Mouse (Mus musculus) MEL (cell line): ENCODE results near the gene Gapdh. TPM values are rescaled to one million over a fixed set of nuclear protein-coding genes. Genes with fewer than 3 reads are reported as not detected.

Experiments
- DNase-seq: peaks from one replicate; pipeline ENCODE4 v3.0.0; 2011; ENCODE audit warnings: low read depth, low spot score
- H3K27ac ChIP-seq: 2 replicates; pipeline ENCODE4 v1.5.1; 2012; ENCODE audit warnings: low read depth, mild to moderate bottlenecking, control low read depth, low read length, moderate library complexity; ENCODE audit not compliant: control insufficient read depth
- H3K27me3 ChIP-seq, 2 experiments: fragments of 150-350 bp in 1 of 2; sonication (generic) in 1 of 2; 2 replicates each; pipeline ENCODE4 v1.6.1; 2012; ENCODE audit warnings: low read length in 2 of 2, mild to moderate bottlenecking in 2 of 2, improper control_type of control experiment in 1 of 2, moderate library complexity in 1 of 2; ENCODE audit not compliant: insufficient read depth in 2 of 2, control insufficient read depth in 1 of 2
- H3K36me3 ChIP-seq, 2 experiments: 2 replicates each; pipeline ENCODE4 v1.6.1; 2012 to 2014; ENCODE audit warnings: low read length in 2 of 2, improper control_type of control experiment in 1 of 2, inconsistent platforms in 1 of 2, mild to moderate bottlenecking in 1 of 2; ENCODE audit not compliant: insufficient read depth in 2 of 2, control insufficient read depth in 1 of 2
- H3K4me1 ChIP-seq, 2 experiments: fragments of 150-350 bp in 1 of 2; sonication (generic) in 1 of 2; 2 replicates each; pipeline ENCODE4 v1.6.1; 2012; ENCODE audit warnings: low read length in 2 of 2, improper control_type of control experiment in 1 of 2, mild to moderate bottlenecking in 1 of 2; ENCODE audit not compliant: insufficient read depth in 2 of 2, control insufficient read depth in 1 of 2
- H3K4me3 ChIP-seq, 2 experiments: fragments of 150-350 bp in 1 of 2; sonication (generic) in 1 of 2; 2 replicates each; pipeline ENCODE4 v1.5.1; 2012; ENCODE audit warnings: low read depth in 2 of 2, low read length in 2 of 2, mild to moderate bottlenecking in 2 of 2, moderate library complexity in 2 of 2, control low read depth in 1 of 2, improper control_type of control experiment in 1 of 2; ENCODE audit not compliant: control insufficient read depth in 1 of 2, insufficient read depth in 1 of 2
- H3K79me2 ChIP-seq: 2 replicates; pipeline ENCODE4 v1.6.1; 2012; ENCODE audit warnings: mild to moderate bottlenecking, low read length, moderate library complexity; ENCODE audit not compliant: control insufficient read depth, poor library complexity, insufficient read depth
- H3K9ac ChIP-seq: 2 replicates; pipeline ENCODE4 v1.6.1; 2012; ENCODE audit warnings: low read depth, mild to moderate bottlenecking, control low read depth, low read length, moderate library complexity; ENCODE audit not compliant: control insufficient read depth, poor library complexity, severe bottlenecking
- H3K9me3 ChIP-seq: fragments of 150-350 bp; sonication (generic); replicated peaks from 2 replicates; pipeline ENCODE4 v1.6.1; 2012; ENCODE audit warnings: mild to moderate bottlenecking, low read length, improper control_type of control experiment, moderate library complexity; ENCODE audit not compliant: insufficient read depth
- BHLHE40 ChIP-seq: IDR thresholded peaks from 2 replicates; pipeline ENCODE4 v1.6.1; 2012; ENCODE audit warnings: low read depth, mild to moderate bottlenecking, inconsistent platforms, low read length, improper control_type of control experiment, borderline replicate concordance
- CHD1 ChIP-seq: IDR thresholded peaks from 2 replicates; pipeline ENCODE4 v1.6.1; 2012; ENCODE audit warnings: low read depth, mild to moderate bottlenecking, inconsistent platforms, low read length, improper control_type of control experiment
- CHD2 ChIP-seq: IDR thresholded peaks from 2 replicates; pipeline ENCODE4 v1.6.1; 2011; ENCODE audit warnings: low read length, improper control_type of control experiment
- CTCF ChIP-seq, 3 experiments: IDR thresholded peaks in 2 of 3; conservative IDR thresholded peaks in 1 of 3; 2 replicates each; pipeline ENCODE4 v1.5.1; 2011 to 2012; ENCODE audit warnings: low read length in 3 of 3, low read depth in 2 of 3, mild to moderate bottlenecking in 2 of 3, improper control_type of control experiment in 1 of 3, inconsistent platforms in 1 of 3, mixed read lengths in 1 of 3, moderate library complexity in 1 of 3; ENCODE audit not compliant: control insufficient read depth in 1 of 3, insufficient read depth in 1 of 3, poor library complexity in 1 of 3, severe bottlenecking in 1 of 3
- E2F4 ChIP-seq: IDR thresholded peaks from 2 replicates; pipeline ENCODE4 v1.6.1; 2011; ENCODE audit warnings: low read depth, low read length, improper control_type of control experiment, borderline replicate concordance
- EP300 ChIP-seq, 2 experiments: IDR thresholded peaks; 2 replicates each; pipeline ENCODE4 v1.6.1; 2011; ENCODE audit warnings: improper control_type of control experiment in 2 of 2, low read length in 2 of 2, low read depth in 1 of 2, mild to moderate bottlenecking in 1 of 2
- ETS1 ChIP-seq: IDR thresholded peaks from 2 replicates; pipeline ENCODE4 v1.6.1; 2012; ENCODE audit warnings: low read depth, mild to moderate bottlenecking, inconsistent platforms, low read length, improper control_type of control experiment, moderate library complexity
- GABPA ChIP-seq: IDR thresholded peaks from 2 replicates; pipeline ENCODE4 v1.6.1; 2012; ENCODE audit warnings: low read depth, mild to moderate bottlenecking, inconsistent platforms, low read length, improper control_type of control experiment, moderate library complexity
- GATA1 ChIP-seq: IDR thresholded peaks from 2 replicates; pipeline ENCODE4 v1.6.1; 2011; ENCODE audit warnings: low read depth, low read length, improper control_type of control experiment
- HCFC1 ChIP-seq: IDR thresholded peaks from 2 replicates; pipeline ENCODE4 v1.6.1; 2012; ENCODE audit warnings: low read depth, mild to moderate bottlenecking, inconsistent platforms, low read length, improper control_type of control experiment, moderate library complexity
- JUND ChIP-seq: IDR thresholded peaks from 2 replicates; pipeline ENCODE4 v1.6.1; 2011; ENCODE audit warnings: low read depth, mild to moderate bottlenecking, improper control_type of control experiment, low read length
- KAT2A ChIP-seq: conservative IDR thresholded peaks from 2 replicates; pipeline ENCODE4 v1.6.1; 2012; ENCODE audit warnings: low read depth, low read length, improper control_type of control experiment, inconsistent platforms
- MAFK ChIP-seq: IDR thresholded peaks from 2 replicates; pipeline ENCODE4 v1.6.1; 2011; ENCODE audit warnings: low read depth, mild to moderate bottlenecking, low read length, improper control_type of control experiment, borderline replicate concordance
- MAX ChIP-seq: IDR thresholded peaks from 2 replicates; pipeline ENCODE4 v1.6.1; 2011; ENCODE audit warnings: low read length, improper control_type of control experiment
- MAZ ChIP-seq: IDR thresholded peaks from 2 replicates; pipeline ENCODE4 v1.6.1; 2012; ENCODE audit warnings: low read depth, mild to moderate bottlenecking, inconsistent platforms, low read length, improper control_type of control experiment
- MEF2A ChIP-seq: IDR thresholded peaks from 2 replicates; pipeline ENCODE4 v1.6.1; 2014; ENCODE audit warnings: low read depth, mild to moderate bottlenecking, inconsistent platforms, low read length, improper control_type of control experiment; ENCODE audit not compliant: poor library complexity, insufficient replicate concordance, severe bottlenecking; ENCODE audit errors: extremely low read depth
- MXI1 ChIP-seq: IDR thresholded peaks from 2 replicates; pipeline ENCODE4 v1.6.1; 2011; ENCODE audit warnings: mild to moderate bottlenecking, low read depth, low read length, improper control_type of control experiment
- MYB ChIP-seq: IDR thresholded peaks from 2 replicates; pipeline ENCODE4 v1.6.1; 2011; ENCODE audit warnings: mild to moderate bottlenecking, low read depth, low read length, improper control_type of control experiment
- MYC ChIP-seq: IDR thresholded peaks from 2 replicates; pipeline ENCODE4 v1.6.1; 2011; ENCODE audit warnings: low read depth, mild to moderate bottlenecking, low read length, improper control_type of control experiment, moderate library complexity
- NELFE ChIP-seq: IDR thresholded peaks from 2 replicates; pipeline ENCODE4 v1.6.1; 2011; ENCODE audit warnings: low read depth, low read length, improper control_type of control experiment
- NRF1 ChIP-seq: IDR thresholded peaks from 2 replicates; pipeline ENCODE4 v1.6.1; 2014; ENCODE audit warnings: low read depth, mild to moderate bottlenecking, inconsistent platforms, low read length, improper control_type of control experiment, moderate library complexity; ENCODE audit not compliant: poor library complexity, insufficient read depth, severe bottlenecking
- POLR2A ChIP-seq, 2 experiments: IDR thresholded peaks; 2 replicates each; pipeline ENCODE4 v1.6.1; 2011 to 2012; ENCODE audit warnings: low read length in 2 of 2, mild to moderate bottlenecking in 2 of 2, control low read depth in 1 of 2, improper control_type of control experiment in 1 of 2, low read depth in 1 of 2, moderate library complexity in 1 of 2; ENCODE audit not compliant: control insufficient read depth in 1 of 2, insufficient read depth in 1 of 2, poor library complexity in 1 of 2
- POLR2AphosphoS5 ChIP-seq: IDR thresholded peaks from 2 replicates; pipeline ENCODE4 v1.6.1; 2012; ENCODE audit warnings: low read depth, borderline replicate concordance, mild to moderate bottlenecking, inconsistent platforms, low read length, moderate library complexity, mixed read lengths
- RAD21 ChIP-seq: IDR thresholded peaks from 2 replicates; pipeline ENCODE4 v1.6.1; 2011; ENCODE audit warnings: mild to moderate bottlenecking, low read depth, low read length, improper control_type of control experiment
- RCOR1 ChIP-seq: IDR thresholded peaks from 2 replicates; pipeline ENCODE4 v1.6.1; 2012; ENCODE audit warnings: low read depth, mild to moderate bottlenecking, inconsistent platforms, low read length, improper control_type of control experiment
- SIN3A ChIP-seq: IDR thresholded peaks from 2 replicates; pipeline ENCODE4 v1.6.1; 2012; ENCODE audit warnings: low read length, improper control_type of control experiment, inconsistent platforms
- SMC3 ChIP-seq: IDR thresholded peaks from 2 replicates; pipeline ENCODE4 v1.6.1; 2011; ENCODE audit warnings: low read depth, low read length, improper control_type of control experiment
- TCF12 ChIP-seq: IDR thresholded peaks from 2 replicates; pipeline ENCODE4 v1.6.1; 2014; ENCODE audit warnings: low read depth, mild to moderate bottlenecking, inconsistent platforms, low read length, improper control_type of control experiment, moderate library complexity
- UBTF ChIP-seq: IDR thresholded peaks from 2 replicates; pipeline ENCODE4 v1.6.1; 2012; ENCODE audit warnings: low read depth, mild to moderate bottlenecking, inconsistent platforms, low read length, improper control_type of control experiment, moderate library complexity, borderline replicate concordance; ENCODE audit not compliant: insufficient read depth
- USF1 ChIP-seq: IDR thresholded peaks from 2 replicates; pipeline ENCODE4 v1.6.1; 2014; ENCODE audit warnings: low read depth, mild to moderate bottlenecking, inconsistent platforms, low read length, improper control_type of control experiment, moderate library complexity
- USF2 ChIP-seq, 2 experiments: IDR thresholded peaks; 2 replicates each; pipeline ENCODE4 v1.6.1; 2011 to 2012; ENCODE audit warnings: improper control_type of control experiment in 2 of 2, low read length in 2 of 2, borderline replicate concordance in 1 of 2, inconsistent platforms in 1 of 2, low read depth in 1 of 2, mild to moderate bottlenecking in 1 of 2; ENCODE audit not compliant: insufficient read depth in 1 of 2
- ZC3H11A ChIP-seq: IDR thresholded peaks from 2 replicates; pipeline ENCODE4 v1.6.1; 2012; ENCODE audit warnings: low read depth, mild to moderate bottlenecking, inconsistent platforms, low read length, improper control_type of control experiment
- ZKSCAN1 ChIP-seq: IDR thresholded peaks from 2 replicates; pipeline ENCODE4 v1.6.1; 2012; ENCODE audit warnings: low read depth, mild to moderate bottlenecking, inconsistent platforms, low read length, improper control_type of control experiment, moderate library complexity
- ZMIZ1 ChIP-seq: IDR thresholded peaks from 2 replicates; pipeline ENCODE4 v1.6.1; 2012; ENCODE audit warnings: low read depth, mild to moderate bottlenecking, inconsistent platforms, low read length, improper control_type of control experiment, moderate library complexity
- ZNF384 ChIP-seq: IDR thresholded peaks from 2 replicates; pipeline ENCODE4 v1.6.1; 2012; ENCODE audit warnings: low read depth, mild to moderate bottlenecking, inconsistent platforms, low read length, improper control_type of control experiment
- polyA plus RNA-seq, 2 experiments: library from polyadenylated mRNA; stranded (reverse) in 1 of 2; unstranded in 1 of 2; fragments of >175 nt in 1 of 2; fragments of >200 nt in 1 of 2; gene quantifications; 2 replicates each; pipeline versions ENCODE4 v1.2.1 to v1.2.4; 2012; ENCODE audit warnings: low replicate concordance in 2 of 2, low read depth in 1 of 2; ENCODE audit not compliant: insufficient read length in 2 of 2, insufficient read depth in 1 of 2, missing spikeins in 1 of 2
- total RNA-seq: library from RNA; depleted of rRNA; stranded (reverse); fragments of 300-350 nt; gene quantifications from 2 replicates; pipeline ENCODE4 v1.2.3, GENCODE M21; 2012

Gene Gapdh
- total and polyA plus RNA-seq, 3 experiments = 723 to 1,834 TPM; not detected in 1

GRCm38 (mm10) chr6:125159773-125160557 lies 6.3 kb downstream of the Gapdh start:
- Histone ChIP-seq H3K9me3 (no peaks in the 10 kb centered on the region), H3K27ac (peak overlapping the region; percentile 87), H3K9ac (peak overlapping the region; percentile 51), H3K4me1 (peaks cover 0 to 49% of the 10 kb centered on the region in 2 experiments), H3K79me2 (peaks cover 46% of the 10 kb centered on the region), H3K27me3 (no peaks in the 10 kb centered on the region), H3K36me3 (peaks cover 0 to 42% of the 10 kb centered on the region in 2 experiments; a peak in 3 of 4 replicates), H3K4me3 (no peak overlapping the region)
- peak; percentile 84 for DNase-seq
- TF ChIP-seq ZNF384 (peak; percentile 67; the same call in 1 of the 2 replicates), POLR2A (IDR thresholded peaks at IDR 0.05; ENCODE audit: control insufficient read depth in 1 of 2, insufficient read depth in 1 of 2, low read depth in 1 of 2, low read length in 2 of 2, poor library complexity in 1 of 2) (no peak), USF1 (no peak), MEF2A (no peak), USF2 (IDR thresholded peaks at IDR 0.05; ENCODE audit: borderline replicate concordance in 1 of 2, insufficient read depth in 1 of 2, low read depth in 1 of 2, low read length in 2 of 2) (no peak), MAX (peak; percentile 77), BHLHE40 (no peak), SIN3A (peak; percentile 61), CHD1 (no peak), NRF1 (no peak), POLR2AphosphoS5 (no peak), RCOR1 (0 out of 2 replicates have a peak, but pooled peaks have one; percentile 41), TCF12 (0 out of 2 replicates have a peak, but pooled peaks have one; percentile 40), MYC (peak; percentile 65; the same call in 1 of the 2 replicates), EP300 (IDR thresholded peaks at IDR 0.05; ENCODE audit: low read depth in 1 of 2, low read length in 2 of 2) (peak; percentile 53 to 79), GABPA (peak; percentile 63), MAFK (no peak), ETS1 (peak; percentile 63), GATA1 (peak; percentile 64), ZKSCAN1 (no peak), RAD21 (no peak), ZMIZ1 (no peak), UBTF (no peak), MXI1 (peak; percentile 29; the same call in 1 of the 2 replicates), E2F4 (no peak), SMC3 (no peak), ZC3H11A (no peak), MYB (no peak), HCFC1 (no peak), KAT2A (no peak), CTCF (IDR thresholded peaks at IDR 0.05 in 2 of 3, conservative IDR thresholded peaks at IDR 0.05 in 1 of 3; ENCODE audit: control insufficient read depth in 1 of 3, insufficient read depth in 1 of 3, low read depth in 2 of 3, low read length in 3 of 3, poor library complexity in 1 of 3, severe bottlenecking in 1 of 3) (no peak), MAZ (peak; percentile 91), NELFE (no peak; the same call in 1 of the 2 replicates), CHD2 (no peak), JUND (no peak)
